Mouse (Mus musculus) midbrain, embryonic 16.5 days (tissue): ENCODE measurements around the gene Med11. TPM values are rescaled to one million over a fixed set of nuclear protein-coding genes. Genes with fewer than 3 reads are reported as not detected.
A peak's percentile ranks its signal among the peaks of the same experiment; 100 is the strongest.

ENCODE experiments used
- ATAC-seq: fragments of 200-750 bp; cut with Nextera tagmentation; 2 replicates; pipeline ENCODE4 v1.8.0; 2017; ENCODE audit warnings: moderate TSS enrichment
- H3K27ac ChIP-seq: fragments of 300-500 bp; sonication (generic); 2 replicates; pipeline ENCODE4 v1.5.1; 2014; ENCODE audit warnings: mild to moderate bottlenecking, low read length, mixed read lengths
- H3K27me3 ChIP-seq: fragments of 300-500 bp; sonication (generic); 2 replicates; pipeline ENCODE4 v1.6.1; 2014; ENCODE audit warnings: low read depth, low read length, mixed read lengths; ENCODE audit not compliant: control insufficient read depth, insufficient read depth
- H3K36me3 ChIP-seq: fragments of 300-500 bp; sonication (generic); 2 replicates; pipeline ENCODE4 v1.6.1; 2014; ENCODE audit warnings: mild to moderate bottlenecking, low read length, moderate library complexity, mixed read lengths; ENCODE audit not compliant: control insufficient read depth, insufficient read depth
- H3K4me1 ChIP-seq: fragments of 300-500 bp; sonication (generic); 2 replicates; pipeline ENCODE4 v1.6.1; 2014; ENCODE audit warnings: mild to moderate bottlenecking, low read length, mixed read lengths; ENCODE audit not compliant: control insufficient read depth, insufficient read depth
- H3K4me2 ChIP-seq: fragments of 300-500 bp; sonication (generic); 2 replicates; pipeline ENCODE4 v1.6.1; 2014; ENCODE audit warnings: mild to moderate bottlenecking, low read length, mixed read lengths
- H3K4me3 ChIP-seq: fragments of 300-500 bp; sonication (generic); 2 replicates; pipeline ENCODE4 v1.5.1; 2014; ENCODE audit warnings: low read depth, mild to moderate bottlenecking, low read length, moderate library complexity, mixed read lengths
- H3K9ac ChIP-seq: fragments of 300-500 bp; sonication (generic); 2 replicates; pipeline ENCODE4 v1.6.1; 2014; ENCODE audit warnings: low read depth, low read length, mixed read lengths
- H3K9me3 ChIP-seq: fragments of 300-500 bp; sonication (generic); replicated peaks from 2 replicates; pipeline ENCODE4 v1.6.1; 2014; ENCODE audit warnings: mild to moderate bottlenecking, low read length, mixed read lengths; ENCODE audit not compliant: control insufficient read depth, poor library complexity, severe bottlenecking
- whole genome bisulfite sequencing: fragments of 180-500 bp; shearing (Covaris S2); extraction: QIAGEN DNeasy Blood & Tissue Kit; methylation state at CpG from one replicate; pipeline ENCODE4 v1.1.7; 2014; 5-methylcytosine and 5-hydroxymethylcytosine counted together
- polyA plus RNA-seq: library from polyadenylated mRNA; unstranded; fragments of >200 nt; fragmentation: Nextera tagmentation; extraction: Ambion mirVana; gene quantifications from 2 replicates; pipeline ENCODE4 v1.2.1, GENCODE M21; 2015

The Med11 gene
- polyA plus RNA-seq, 1 experiment from 2014 or later = 44.1 TPM

GRCm38 (mm10) chr11:70440637-70441036 lies 11.1 kb upstream of the Med11 start:
- peaks cover 43% of the 10 kb centered on the region for H3K36me3 ChIP-seq
- H3K9ac ChIP-seq = no peak overlapping the region
- no peak overlapping the region for H3K4me3 ChIP-seq
- no peak overlapping the region for H3K27ac ChIP-seq
- no peaks in the 10 kb centered on the region for H3K27me3 ChIP-seq
- H3K9me3 ChIP-seq = no peaks in the 10 kb centered on the region
- ATAC-seq = no peak
- H3K4me2 ChIP-seq = no peak overlapping the region
- H3K4me1 ChIP-seq = no peaks in the 10 kb centered on the region
- 97% methylated on average over 4 of the region's 4 CpGs for WGBS

GRCm38 (mm10) chr11:70441882-70442281 lies 9.8 kb upstream of the Med11 start:
- Histone ChIP-seq H3K27ac (no peak overlapping the region), H3K4me1 (no peaks in the 10 kb centered on the region), H3K9ac (no peak overlapping the region), H3K9me3 (no peaks in the 10 kb centered on the region), H3K27me3 (no peaks in the 10 kb centered on the region), H3K36me3 (peaks cover 33% of the 10 kb centered on the region), H3K4me2 (no peak overlapping the region), H3K4me3 (no peak overlapping the region)
- 95% methylated on average over 7 of the region's 7 CpGs for WGBS
- ATAC-seq = no peak

- no peaks in the 10 kb centered on the region for H3K27me3 ChIP-seq
- H3K9me3 ChIP-seq = no peaks in the 10 kb centered on the region
- H3K36me3 ChIP-seq = peaks cover 20% of the 10 kb centered on the region
- no peaks in the 10 kb centered on the region for H3K4me1 ChIP-seq
- WGBS = 92% methylated on average over 3 of the region's 3 CpGs
- H3K27ac ChIP-seq = no peak overlapping the region
- H3K9ac ChIP-seq = no peak overlapping the region
- H3K4me3 ChIP-seq = no peak overlapping the region
- no peak overlapping the region for H3K4me2 ChIP-seq
- no peak for ATAC-seq
Observed at GRCm38 (mm10) chr11:70443964-70444363, 7.8 kb upstream of the Med11 start.

GRCm38 (mm10) chr11:70444667-70445066 lies 7.1 kb upstream of the Med11 start:
- H3K9me3 ChIP-seq = no peaks in the 10 kb centered on the region
- H3K4me1 ChIP-seq = no peaks in the 10 kb centered on the region
- WGBS = 86% methylated on average over 6 of the region's 6 CpGs
- ATAC-seq = no peak
- H3K9ac ChIP-seq = no peak overlapping the region
- peaks cover 13% of the 10 kb centered on the region for H3K36me3 ChIP-seq
- no peaks in the 10 kb centered on the region for H3K27me3 ChIP-seq
- H3K4me3 ChIP-seq = no peak overlapping the region
- H3K4me2 ChIP-seq = no peak overlapping the region
- no peak overlapping the region for H3K27ac ChIP-seq

GRCm38 (mm10) chr11:70446756-70447155 lies 5.0 kb upstream of the Med11 start:
- 39% methylated on average over 3 of the region's 3 CpGs for WGBS
- ATAC-seq = no peak

GRCm38 (mm10) chr11:70447373-70447772 lies 4.3 kb upstream of the Med11 start:
- Histone ChIP-seq H3K36me3 (0 out of 2 replicates have a peak, but pooled peaks cover under 1% of the 10 kb centered on the region), H3K9me3 (no peaks in the 10 kb centered on the region), H3K4me2 (no peak overlapping the region), H3K9ac (no peak overlapping the region), H3K27ac (no peak overlapping the region), H3K27me3 (no peaks in the 10 kb centered on the region), H3K4me1 (peaks cover 5% of the 10 kb centered on the region; the same call in 1 of the 2 replicates), H3K4me3 (no peak overlapping the region)
- WGBS = 81% methylated on average over 1 of the region's 1 CpGs
- ATAC-seq = no peak

More at GRCm38 (mm10) chr11:70446756-70447155, 5.0 kb upstream of the Med11 start:
- H3K27me3 ChIP-seq = no peaks in the 10 kb centered on the region
- no peaks in the 10 kb centered on the region for H3K9me3 ChIP-seq
- H3K36me3 ChIP-seq = 0 out of 2 replicates have a peak, but pooled peaks cover 4% of the 10 kb centered on the region
- H3K4me1 ChIP-seq = peaks cover 3% of the 10 kb centered on the region; the same call in 1 of the 2 replicates
- no peak overlapping the region for H3K9ac ChIP-seq
- H3K4me2 ChIP-seq = no peak overlapping the region
- no peak overlapping the region for H3K4me3 ChIP-seq
- H3K27ac ChIP-seq = no peak overlapping the region

GRCm38 (mm10) chr11:70450926-70451325 lies 793 bp upstream of the Med11 start:
- no peak overlapping the region for H3K4me2 ChIP-seq
- no peaks in the 10 kb centered on the region for H3K27me3 ChIP-seq
- peaks cover 15% of the 10 kb centered on the region for H3K4me1 ChIP-seq
- ATAC-seq = no peak
- H3K27ac ChIP-seq = no peak overlapping the region
- H3K9ac ChIP-seq = no peak overlapping the region
- 83% methylated on average over 2 of the region's 2 CpGs for WGBS
- H3K9me3 ChIP-seq = no peaks in the 10 kb centered on the region
- no peak overlapping the region for H3K4me3 ChIP-seq
- no peaks in the 10 kb centered on the region for H3K36me3 ChIP-seq

- WGBS = 89% methylated on average over 9 of the region's 9 CpGs
- H3K27ac ChIP-seq = no peak overlapping the region
- no peak overlapping the region for H3K4me3 ChIP-seq
- peaks cover under 1% of the 10 kb centered on the region for H3K27me3 ChIP-seq
- H3K4me1 ChIP-seq = peaks cover 15% of the 10 kb centered on the region
- no peak overlapping the region for H3K9ac ChIP-seq
- peak overlapping the region; percentile 76; the same call in 1 of the 2 replicates for H3K4me2 ChIP-seq
- no peaks in the 10 kb centered on the region for H3K9me3 ChIP-seq
- no peak for ATAC-seq
- H3K36me3 ChIP-seq = no peaks in the 10 kb centered on the region
Observed at GRCm38 (mm10) chr11:70453261-70454044, 1.7 kb downstream of the Med11 start.
